Mouse (Mus musculus): Measurements from ENCODE around the gene Gm9602. TPM values are rescaled to one million over a fixed set of nuclear protein-coding genes. Genes with fewer than 3 reads are reported as not detected.
"Not testable (repeated sequence)": the region's sequence is repeated elsewhere in the genome, so short reads cannot be mapped to it uniquely, and the experiment has no call there.

Gm9602 gene
- polyA plus RNA-seq (2016; fragmentation: Nextera tagmentation; extraction: Ambion mirVana): not detected in 2 replicates

DNA sequence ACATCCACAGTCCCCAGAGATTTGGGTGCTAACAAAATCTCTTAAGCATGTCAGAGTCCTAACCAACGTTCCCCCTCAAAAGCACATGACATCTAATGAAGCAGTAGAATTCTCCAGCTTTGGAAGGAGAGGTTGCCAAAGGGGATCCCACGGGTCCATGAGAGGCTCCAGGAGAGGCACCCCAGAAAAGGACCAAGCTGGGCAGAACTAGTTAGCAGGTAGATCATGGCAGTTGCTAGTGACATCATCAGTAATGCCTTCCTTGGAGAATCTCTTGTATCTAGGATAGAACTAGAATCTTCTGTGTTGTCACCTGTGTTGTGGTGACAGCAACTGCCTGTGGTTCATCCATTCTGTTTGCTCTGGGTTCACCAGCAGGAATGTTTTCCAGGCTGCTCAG lies at the start of gene Gm9602:
TSS of gene Gm9602 (plus strand) at position 301 of the 400 bp plus-strand sequence.
- not testable (repeated sequence) for H3K36me3 ChIP-seq (replicated peaks); H3K4me3 ChIP-seq; DNase-seq (ENCODE audit: low spot score); H3K27ac ChIP-seq (replicated peaks); H3K4me1 ChIP-seq; H3K9me3 ChIP-seq; H3K27me3 ChIP-seq (replicated peaks; ENCODE audit: low read depth, poor library complexity, severe bottlenecking)
- 92% methylated on average over 1 of the region's 2 CpGs for WGBS

DNA sequence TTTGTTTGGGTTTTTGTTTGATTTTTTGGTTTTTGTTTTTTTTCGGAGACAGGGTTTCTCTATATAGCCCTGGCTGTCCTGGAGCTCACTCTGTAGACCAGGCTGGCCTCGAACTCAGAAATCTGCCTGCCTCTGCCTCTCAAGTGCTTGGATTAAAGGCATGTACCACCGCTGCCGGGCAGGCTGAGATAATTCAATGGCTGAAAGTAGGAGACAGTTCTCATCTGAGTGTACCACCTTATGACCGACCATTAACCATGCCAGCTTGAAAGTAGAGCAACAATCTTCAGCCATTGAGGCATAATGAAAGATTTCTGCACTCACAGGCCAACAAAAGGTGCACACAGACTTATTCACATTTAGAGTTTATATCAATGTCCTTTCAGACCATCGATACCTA lies 30.3 kb downstream of the Gm9602 start:
- H3K9me3 ChIP-seq; H3K27ac ChIP-seq (replicated peaks); DNase-seq (ENCODE audit: low spot score); H3K27me3 ChIP-seq (replicated peaks; ENCODE audit: low read depth, poor library complexity, severe bottlenecking); H3K4me3 ChIP-seq; H3K36me3 ChIP-seq (replicated peaks); H3K4me1 ChIP-seq: not testable (repeated sequence)
- WGBS: 83% methylated on average over 6 of the region's 6 CpGs

- H3K9me3 ChIP-seq; H3K36me3 ChIP-seq (replicated peaks); H3K4me3 ChIP-seq; H3K4me1 ChIP-seq; DNase-seq (ENCODE audit: low spot score); H3K27me3 ChIP-seq (replicated peaks; ENCODE audit: low read depth, poor library complexity, severe bottlenecking); H3K27ac ChIP-seq (replicated peaks): not testable (repeated sequence)
- 93% methylated on average over 4 of the region's 7 CpGs for WGBS
These were observed 45.8 kb downstream of the Gm9602 start for GRCm38 (mm10) chr14:4821950-4822349.

Other genes starting within 250 kb of the Gm9602 start
- gene Gm3047, start 220.9 kb upstream of the Gm9602 start, polyA plus RNA-seq (2016; fragmentation: Nextera tagmentation; extraction: Ambion mirVana): not detected in 2 replicates
- not detected in 2 replicates for gene Gm8159, start 144.0 kb upstream of the Gm9602 start, polyA plus RNA-seq (2016; fragmentation: Nextera tagmentation; extraction: Ambion mirVana)
- 0.12 TPM in 1 of 2 replicates, not detected in the other for gene Gm3239, start 112.1 kb upstream of the Gm9602 start, polyA plus RNA-seq (2016; fragmentation: Nextera tagmentation; extraction: Ambion mirVana)
- gene Gm7876, start 67.1 kb upstream of the Gm9602 start, polyA plus RNA-seq (2016; fragmentation: Nextera tagmentation; extraction: Ambion mirVana): not detected in 2 replicates
- 0.51 and 0.60 TPM in 2 replicates for gene Gm3252, start 49.6 kb upstream of the Gm9602 start, polyA plus RNA-seq (2016; fragmentation: Nextera tagmentation; extraction: Ambion mirVana)
- not detected in 2 replicates for gene Gm3269, start 61.8 kb downstream of the Gm9602 start, polyA plus RNA-seq (2016; fragmentation: Nextera tagmentation; extraction: Ambion mirVana)
- 1.0 TPM in 2 replicates for gene Gm3264, start 79.2 kb downstream of the Gm9602 start, polyA plus RNA-seq (2016; fragmentation: Nextera tagmentation; extraction: Ambion mirVana)
- gene Gm3278, start 116.1 kb downstream of the Gm9602 start, polyA plus RNA-seq (2016; fragmentation: Nextera tagmentation; extraction: Ambion mirVana): not detected in 2 replicates
- not detected in 2 replicates for gene Gm8297, start 207.6 kb downstream of the Gm9602 start, polyA plus RNA-seq (2016; fragmentation: Nextera tagmentation; extraction: Ambion mirVana)
- gene Gm3298, start 239.6 kb downstream of the Gm9602 start, polyA plus RNA-seq (2016; fragmentation: Nextera tagmentation; extraction: Ambion mirVana): 1.0 TPM in 1 of 2 replicates, not detected in the other